Mouse (Mus musculus) G1E (cell line): ENCODE measurements around the gene Crygs.

Experiments
- CTCF ChIP-seq: IDR thresholded peaks from 2 replicates; pipeline ENCODE4 v1.5.1; 2012; ENCODE audit warnings: low read depth, low read length, inconsistent platforms, mixed read lengths
- GATA1 ChIP-seq: IDR thresholded peaks from 2 replicates; pipeline ENCODE4 v1.6.1; 2012; ENCODE audit warnings: borderline replicate concordance, low read length, inconsistent platforms, mixed read lengths
- GATA2 ChIP-seq: IDR thresholded peaks from 2 replicates; pipeline ENCODE4 v1.6.1; 2012; ENCODE audit warnings: low read depth, low read length, inconsistent platforms, borderline replicate concordance
- POLR2AphosphoS5 ChIP-seq: IDR thresholded peaks from 2 replicates; pipeline ENCODE4 v1.6.1; 2012; ENCODE audit warnings: low read depth, low read length, inconsistent platforms; ENCODE audit not compliant: insufficient replicate concordance
- TAL1 ChIP-seq: conservative IDR thresholded peaks from 2 replicates; pipeline ENCODE4 v1.6.1; 2012; ENCODE audit warnings: low read depth, low read length, inconsistent platforms, mixed read lengths

- TF ChIP-seq CTCF (no peak), TAL1 (no peak), GATA1 (no peak), POLR2AphosphoS5 (no peak), GATA2 (no peak)
Observed at GRCm38 (mm10) chr16:22768661-22769060, 42.7 kb downstream of the Crygs start.
